Mouse (Mus musculus): ENCODE data around the gene Tmem199. TPM values are rescaled to one million over a fixed set of nuclear protein-coding genes. Genes with fewer than 3 reads are reported as not detected.

Gene Tmem199
- 41.3 TPM for polyA plus RNA-seq (2012; fragmentation: generic; extraction: Trizol)
- long read RNA-seq, experiment 1, transcript Tmem199-201 (6 exons, 1,347 nt): major isoform, 34 of 36 reads
- long read RNA-seq, experiment 1, partial matches to known transcripts: 0 of 36 reads
- long read RNA-seq, experiment 1, other reads (novel, unspliced or antisense): 2 of 36 reads
- long read RNA-seq, experiment 2, transcript Tmem199-201 (6 exons, 1,347 nt): major isoform, 55 of 58 reads
- long read RNA-seq, experiment 2, partial matches to known transcripts: 2 of 58 reads
- long read RNA-seq, experiment 2, other reads (novel, unspliced or antisense): 1 of 58 reads

DNA sequence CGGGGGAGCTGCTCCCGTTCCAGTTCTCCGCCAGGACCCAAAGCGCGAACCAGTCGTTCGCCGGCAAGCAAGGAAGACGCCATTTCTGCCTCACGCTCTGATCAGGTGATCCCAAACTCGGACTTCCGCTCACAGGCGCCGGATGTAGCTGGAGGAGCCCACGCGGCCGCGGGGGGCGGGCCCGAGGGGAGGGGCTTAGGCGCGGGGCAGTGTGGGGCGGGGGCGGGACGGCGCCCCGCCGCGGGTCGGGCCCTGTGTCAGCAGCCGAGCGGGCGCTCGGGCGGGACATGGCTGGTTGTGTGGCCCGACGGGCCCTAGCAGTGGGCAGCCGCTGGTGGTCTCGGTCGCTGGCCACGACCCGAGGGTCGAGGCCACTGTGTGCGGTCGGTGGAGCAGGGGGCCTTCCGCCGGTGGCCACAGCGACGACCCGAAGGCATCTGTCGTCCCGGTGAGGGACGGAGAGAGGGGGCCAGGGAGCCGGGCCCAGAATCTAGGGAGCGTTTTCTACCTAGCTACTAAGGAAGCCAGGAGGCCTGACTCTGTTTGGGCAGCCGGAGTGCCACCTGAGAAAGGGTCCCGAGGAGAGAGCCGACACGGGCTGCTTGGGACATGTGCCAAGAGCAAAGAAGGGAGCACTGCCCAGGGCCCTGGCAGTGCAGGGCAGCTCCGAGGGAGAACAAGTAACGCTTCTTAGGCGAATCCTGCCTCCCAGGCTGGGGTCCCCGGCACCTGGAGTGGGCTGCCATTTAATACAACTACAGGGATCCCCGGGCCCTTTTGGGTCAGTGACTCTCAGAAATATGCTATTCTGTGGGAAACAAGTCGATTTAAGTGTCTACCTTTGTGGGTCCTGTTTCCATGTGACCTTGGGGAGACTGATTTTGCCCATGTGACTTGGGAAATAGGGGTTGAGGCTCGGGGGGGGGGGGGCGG is at the start of gene Tmem199, which contains the start of gene Poldip2:
TSS of gene Tmem199 (minus strand) at position 148 of the 933 bp plus-strand sequence.
TSS of gene Poldip2 (plus strand) at position 169 of the 933 bp plus-strand sequence.
- H3ac ChIP-seq (ENCODE audit: control insufficient read depth, insufficient read length, low read depth): peak within 1 kb of the TSS; percentile 95
- H3K27me3 ChIP-seq (ENCODE audit: control insufficient read depth, insufficient read depth, insufficient read length): no peaks in the 10 kb centered on the region
- H3K79me2 ChIP-seq (ENCODE audit: control insufficient read depth, insufficient read depth): peaks cover 39% of the 10 kb centered on the region
- peaks cover 60% of the 10 kb centered on the region for H3K36me3 ChIP-seq (ENCODE audit: control insufficient read depth, insufficient read depth)
- H3K4me3 ChIP-seq (ENCODE audit: insufficient read depth, poor library complexity, severe bottlenecking): peak within 1 kb of the TSS; percentile 93
- peaks cover 18% of the 10 kb centered on the region for H3K79me3 ChIP-seq (ENCODE audit: low read depth)
- no peak for TF ChIP-seq CTCF (IDR thresholded peaks at IDR 0.05; ENCODE audit: control insufficient read depth, insufficient read depth, insufficient read length)
- no peak for TF ChIP-seq FOSL1 (IDR thresholded peaks at IDR 0.05; ENCODE audit: insufficient read depth, low read length, poor library complexity, severe bottlenecking)
- peak; percentile 72 for TF ChIP-seq MAX (IDR thresholded peaks at IDR 0.05)
- no peak for TF ChIP-seq MYOD1 (IDR thresholded peaks at IDR 0.05; ENCODE audit: control insufficient read depth, insufficient read length, low read depth)
- TF ChIP-seq CEBPB (IDR thresholded peaks at IDR 0.05; ENCODE audit: low read depth): no peak
- TF ChIP-seq MYOG (IDR thresholded peaks at IDR 0.05; ENCODE audit: control insufficient read depth, extremely low read depth, insufficient read length): no peak
- peak; percentile 87 for TF ChIP-seq USF1 (IDR thresholded peaks at IDR 0.05; ENCODE audit: low read depth)

DNA sequence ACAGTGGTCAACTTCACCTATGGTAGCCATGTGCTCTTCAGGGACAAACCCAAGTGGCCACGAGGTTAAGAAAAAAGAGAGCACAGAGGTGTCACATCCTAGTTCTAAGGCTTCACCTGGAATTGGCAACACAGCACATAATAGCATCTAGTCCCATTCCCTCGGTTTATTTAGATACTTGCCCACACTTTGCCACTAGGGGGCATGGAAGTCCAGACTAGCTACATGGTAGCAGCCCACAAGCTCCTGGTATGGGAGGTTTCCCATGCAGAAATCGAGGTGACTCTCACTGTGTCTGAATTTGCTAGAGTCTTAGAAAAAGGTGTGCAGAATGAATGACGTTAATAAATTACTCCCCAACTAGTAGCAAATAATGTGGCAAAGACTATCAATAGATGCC is 48.5 kb upstream of the Tmem199 start:
- Histone ChIP-seq H3K27me3 (ENCODE audit: control insufficient read depth, insufficient read depth, insufficient read length) (no peaks in the 10 kb centered on the region), H3K4me3 (ENCODE audit: insufficient read depth, poor library complexity, severe bottlenecking) (no peak overlapping the region), H3K79me3 (ENCODE audit: low read depth) (no peaks in the 10 kb centered on the region), H3K79me2 (ENCODE audit: control insufficient read depth, insufficient read depth) (no peaks in the 10 kb centered on the region), H3ac (ENCODE audit: control insufficient read depth, insufficient read length, low read depth) (no peak overlapping the region), H3K36me3 (ENCODE audit: control insufficient read depth, insufficient read depth) (peaks cover 4% of the 10 kb centered on the region)
- peak; percentile 50 for TF ChIP-seq CTCF (IDR thresholded peaks at IDR 0.05; ENCODE audit: control insufficient read depth, insufficient read depth, insufficient read length)
- TF ChIP-seq FOSL1 (IDR thresholded peaks at IDR 0.05; ENCODE audit: insufficient read depth, low read length, poor library complexity, severe bottlenecking): no peak

DNA sequence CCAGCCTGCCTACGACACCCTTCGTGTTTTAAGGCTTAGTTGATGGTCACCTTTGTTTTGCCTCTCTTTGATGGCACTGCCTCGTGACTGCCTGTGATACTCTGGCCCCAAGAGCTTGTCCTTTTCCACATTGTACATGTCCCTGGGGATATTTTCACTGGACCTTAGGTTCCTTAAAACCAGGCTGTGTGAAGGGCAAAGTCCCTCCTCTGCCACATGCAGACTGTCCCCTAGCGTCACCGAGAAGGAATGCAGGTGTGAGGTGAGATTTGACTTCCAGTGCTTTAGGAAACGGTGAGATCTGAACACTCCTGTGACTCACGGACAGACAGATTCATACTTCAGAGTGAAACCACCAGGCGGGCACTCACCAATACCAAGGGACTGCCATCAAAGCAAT is 45.3 kb upstream of the Tmem199 start:
- H3K36me3 ChIP-seq (ENCODE audit: control insufficient read depth, insufficient read depth): no peaks in the 10 kb centered on the region
- TF ChIP-seq USF1 (IDR thresholded peaks at IDR 0.05; ENCODE audit: low read depth) (no peak), CTCF (IDR thresholded peaks at IDR 0.05; ENCODE audit: control insufficient read depth, insufficient read depth, insufficient read length) (no peak), MYOD1 (IDR thresholded peaks at IDR 0.05; ENCODE audit: control insufficient read depth, insufficient read length, low read depth) (no peak), MAX (IDR thresholded peaks at IDR 0.05) (no peak), CEBPB (IDR thresholded peaks at IDR 0.05; ENCODE audit: low read depth) (no peak), FOSL1 (IDR thresholded peaks at IDR 0.05; ENCODE audit: insufficient read depth, low read length, poor library complexity, severe bottlenecking) (no peak), MYOG (IDR thresholded peaks at IDR 0.05; ENCODE audit: control insufficient read depth, extremely low read depth, insufficient read length) (no peak)
- no peaks in the 10 kb centered on the region for H3K27me3 ChIP-seq (ENCODE audit: control insufficient read depth, insufficient read depth, insufficient read length)
- no peak overlapping the region for H3K4me3 ChIP-seq (ENCODE audit: insufficient read depth, poor library complexity, severe bottlenecking)
- no peaks in the 10 kb centered on the region for H3K79me2 ChIP-seq (ENCODE audit: control insufficient read depth, insufficient read depth)
- no peaks in the 10 kb centered on the region for H3K79me3 ChIP-seq (ENCODE audit: low read depth)
- H3ac ChIP-seq (ENCODE audit: control insufficient read depth, insufficient read length, low read depth): no peak overlapping the region

DNA sequence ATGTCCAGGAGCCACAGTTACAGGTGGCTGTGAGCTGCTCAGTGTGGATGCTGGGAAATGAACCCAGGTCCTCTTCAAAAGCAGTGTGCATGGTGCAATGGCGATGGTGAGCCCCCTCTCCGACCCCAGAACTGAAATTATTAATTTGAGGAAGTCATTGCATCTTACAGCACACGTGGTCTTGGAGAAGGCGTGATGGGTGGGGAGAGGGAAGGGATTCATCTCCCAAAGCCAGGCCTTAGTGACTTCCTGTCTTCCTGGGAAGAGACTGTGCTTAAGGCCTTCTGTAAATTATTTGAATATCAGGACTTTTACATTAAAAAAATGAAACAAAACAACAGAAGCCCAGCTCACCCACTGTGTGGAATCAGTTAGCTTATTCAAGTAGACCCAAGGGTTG is 44.1 kb upstream of the Tmem199 start:
- Histone ChIP-seq H3K79me2 (ENCODE audit: control insufficient read depth, insufficient read depth) (no peaks in the 10 kb centered on the region), H3ac (ENCODE audit: control insufficient read depth, insufficient read length, low read depth) (no peak overlapping the region), H3K79me3 (ENCODE audit: low read depth) (no peaks in the 10 kb centered on the region), H3K27me3 (ENCODE audit: control insufficient read depth, insufficient read depth, insufficient read length) (no peaks in the 10 kb centered on the region), H3K36me3 (ENCODE audit: control insufficient read depth, insufficient read depth) (no peaks in the 10 kb centered on the region), H3K4me3 (ENCODE audit: insufficient read depth, poor library complexity, severe bottlenecking) (no peak overlapping the region)
- TF ChIP-seq MYOG (IDR thresholded peaks at IDR 0.05; ENCODE audit: control insufficient read depth, extremely low read depth, insufficient read length) (no peak), USF1 (IDR thresholded peaks at IDR 0.05; ENCODE audit: low read depth) (no peak), CTCF (IDR thresholded peaks at IDR 0.05; ENCODE audit: control insufficient read depth, insufficient read depth, insufficient read length) (no peak), MYOD1 (IDR thresholded peaks at IDR 0.05; ENCODE audit: control insufficient read depth, insufficient read length, low read depth) (no peak), CEBPB (IDR thresholded peaks at IDR 0.05; ENCODE audit: low read depth) (no peak), FOSL1 (IDR thresholded peaks at IDR 0.05; ENCODE audit: insufficient read depth, low read length, poor library complexity, severe bottlenecking) (no peak), MAX (IDR thresholded peaks at IDR 0.05) (no peak)

DNA sequence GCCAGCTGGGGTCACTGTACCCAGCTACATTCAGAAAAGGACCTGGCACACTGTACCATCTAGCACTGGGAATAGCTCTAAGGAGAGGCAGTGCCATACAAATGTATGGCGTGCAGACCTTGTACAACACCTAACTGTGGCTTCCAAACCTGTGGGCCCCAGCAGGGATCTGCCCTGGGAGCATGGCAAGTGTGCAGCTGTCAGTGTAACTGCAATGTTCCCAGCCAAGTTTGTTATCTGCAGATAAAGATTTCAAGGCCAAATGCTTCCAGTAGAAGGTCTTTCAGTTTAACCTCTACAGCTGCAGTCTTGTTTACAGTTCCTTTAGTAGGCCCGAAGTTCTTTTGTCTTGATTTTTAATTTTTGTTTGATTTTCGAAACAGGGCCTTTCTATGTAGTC is 43.7 kb upstream of the Tmem199 start:
- no peak for TF ChIP-seq USF1 (IDR thresholded peaks at IDR 0.05; ENCODE audit: low read depth)
- no peak for TF ChIP-seq CEBPB (IDR thresholded peaks at IDR 0.05; ENCODE audit: low read depth)
- no peak for TF ChIP-seq MYOG (IDR thresholded peaks at IDR 0.05; ENCODE audit: control insufficient read depth, extremely low read depth, insufficient read length)
- TF ChIP-seq MYOD1 (IDR thresholded peaks at IDR 0.05; ENCODE audit: control insufficient read depth, insufficient read length, low read depth): no peak
- TF ChIP-seq FOSL1 (IDR thresholded peaks at IDR 0.05; ENCODE audit: insufficient read depth, low read length, poor library complexity, severe bottlenecking): no peak
- no peak for TF ChIP-seq CTCF (IDR thresholded peaks at IDR 0.05; ENCODE audit: control insufficient read depth, insufficient read depth, insufficient read length)
- TF ChIP-seq MAX (IDR thresholded peaks at IDR 0.05): no peak
- H3K79me3 ChIP-seq (ENCODE audit: low read depth): no peaks in the 10 kb centered on the region
- no peaks in the 10 kb centered on the region for H3K79me2 ChIP-seq (ENCODE audit: control insufficient read depth, insufficient read depth)
- H3K4me3 ChIP-seq (ENCODE audit: insufficient read depth, poor library complexity, severe bottlenecking): no peak overlapping the region
- no peaks in the 10 kb centered on the region for H3K27me3 ChIP-seq (ENCODE audit: control insufficient read depth, insufficient read depth, insufficient read length)
- H3ac ChIP-seq (ENCODE audit: control insufficient read depth, insufficient read length, low read depth): no peak overlapping the region
- no peaks in the 10 kb centered on the region for H3K36me3 ChIP-seq (ENCODE audit: control insufficient read depth, insufficient read depth)
